Mouse (Mus musculus) liver, embryonic 11.5 days (tissue): ENCODE data around the gene H2al2a. TPM values are rescaled to one million over a fixed set of nuclear protein-coding genes. Genes with fewer than 3 reads are reported as not detected.
"Not testable (repeated sequence)": the region's sequence is repeated elsewhere in the genome, so short reads cannot be mapped to it uniquely, and the experiment has no call there.

Source experiments
- ATAC-seq: fragments of 200-750 bp; cut with Nextera tagmentation; replicated peaks from 2 replicates; pipeline ENCODE4 v1.8.0; 2017; ENCODE audit warnings: moderate number of reproducible peaks, mild to moderate bottlenecking, moderate TSS enrichment, moderate library complexity; ENCODE audit not compliant: low FRiP score
- DNase-seq: peaks from one replicate; pipeline ENCODE4 v3.0.0-alpha.2; 2017; ENCODE audit warnings: low spot score
- H3K27ac ChIP-seq: fragments of 300-500 bp; sonication (generic); 2 replicates; pipeline ENCODE4 v1.5.1; 2014; ENCODE audit warnings: mild to moderate bottlenecking, low read depth, low read length, control low read depth
- H3K27me3 ChIP-seq: fragments of 300-500 bp; sonication (generic); replicated peaks from 2 replicates; pipeline ENCODE4 v1.6.1; 2014; ENCODE audit warnings: low read length, mixed read lengths; ENCODE audit not compliant: control insufficient read depth, insufficient read depth
- H3K36me3 ChIP-seq: fragments of 300-500 bp; sonication (generic); 2 replicates; pipeline ENCODE4 v1.6.1; 2014; ENCODE audit warnings: mild to moderate bottlenecking, low read length, moderate library complexity, mixed read lengths; ENCODE audit not compliant: control insufficient read depth, insufficient read depth
- H3K4me1 ChIP-seq: fragments of 300-500 bp; sonication (generic); replicated peaks from 2 replicates; pipeline ENCODE4 v1.6.1; 2014; ENCODE audit warnings: low read length, mixed read lengths; ENCODE audit not compliant: control insufficient read depth, insufficient read depth
- H3K4me2 ChIP-seq: fragments of 300-500 bp; sonication (generic); 2 replicates; pipeline ENCODE4 v1.6.1; 2014; ENCODE audit warnings: mild to moderate bottlenecking, control low read depth, moderate library complexity
- H3K4me3 ChIP-seq: fragments of 300-500 bp; sonication (generic); 2 replicates; pipeline ENCODE4 v1.5.1; 2014; ENCODE audit warnings: low read depth, low read length, control low read depth
- H3K9ac ChIP-seq: fragments of 300-500 bp; sonication (generic); 2 replicates; pipeline ENCODE4 v1.6.1; 2014; ENCODE audit warnings: low read depth, low read length, control low read depth
- H3K9me3 ChIP-seq: fragments of 300-500 bp; sonication (generic); 2 replicates; pipeline ENCODE4 v1.6.1; 2016; ENCODE audit warnings: low read length, inconsistent platforms, mixed read lengths; ENCODE audit not compliant: control insufficient read depth
- WGBS: fragments of 180-500 bp; shearing (Covaris S2); extraction: QIAGEN DNeasy Blood & Tissue Kit; methylation state at CpG from one replicate; pipeline ENCODE4 v1.1.7; 2014; 5-methylcytosine and 5-hydroxymethylcytosine counted together
- polyA plus RNA-seq: library from polyadenylated mRNA; unstranded; fragments of >200 nt; fragmentation: Nextera tagmentation; extraction: Ambion mirVana; gene quantifications from 2 replicates; pipeline ENCODE4 v1.2.1, GENCODE M21; 2014

H2al2a gene
- polyA plus RNA-seq, 1 experiment from 2014 or later: not detected

DNA sequence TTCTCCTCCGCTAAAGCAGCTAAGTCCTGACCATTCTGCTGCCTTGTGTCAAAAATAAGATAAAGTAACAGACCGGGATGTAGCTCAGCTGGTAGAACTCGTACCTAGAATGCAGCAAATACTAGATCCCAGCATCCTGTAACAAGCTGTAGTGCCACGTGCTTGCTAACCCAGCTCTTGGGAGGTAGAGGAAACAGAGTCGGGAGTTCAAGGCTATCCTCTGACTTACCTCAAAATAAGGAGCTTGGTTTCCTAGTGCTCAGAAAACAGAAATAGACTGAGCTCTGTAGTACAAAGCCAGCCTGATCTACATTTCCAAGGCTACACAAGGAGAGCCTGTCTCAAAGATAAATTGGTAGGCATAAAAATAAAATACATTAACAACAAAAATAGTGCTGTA, 23.5 kb downstream of the H2al2a start:
- ATAC-seq (no peak), DNase-seq (no peak)
- H3K4me2 ChIP-seq: no peak overlapping the region
- H3K9me3 ChIP-seq: no peaks in the 10 kb centered on the region
- no peaks in the 10 kb centered on the region for H3K4me1 ChIP-seq
- H3K27me3 ChIP-seq: no peaks in the 10 kb centered on the region
- WGBS: 72% methylated on average over 5 of the region's 5 CpGs
- no peak overlapping the region for H3K27ac ChIP-seq
- H3K9ac ChIP-seq: no peak overlapping the region
- no peaks in the 10 kb centered on the region for H3K36me3 ChIP-seq
- no peak overlapping the region for H3K4me3 ChIP-seq

DNA sequence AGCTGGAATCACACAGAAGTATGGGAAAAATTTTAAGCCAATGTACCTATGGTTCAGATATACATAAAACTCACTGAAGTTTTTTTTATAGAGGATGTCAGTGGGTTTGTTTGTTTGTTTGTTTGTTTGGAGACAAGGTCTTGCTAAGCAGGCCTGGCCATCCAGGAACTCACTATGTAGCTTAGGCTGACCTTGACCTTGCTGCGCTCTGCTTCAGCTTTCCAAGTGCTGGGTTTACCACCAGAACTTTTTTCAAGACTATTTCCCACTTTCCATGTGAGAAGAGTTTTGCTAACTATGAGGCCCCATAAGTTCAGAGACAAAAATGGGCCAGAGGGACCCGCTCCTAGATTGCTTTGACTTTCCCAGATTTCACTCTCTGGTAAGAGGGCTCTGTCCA, 23.9 kb downstream of the H2al2a start:
- 88% methylated on average over 2 of the region's 2 CpGs for WGBS
- DNase-seq: no peak
- no peak overlapping the region for H3K4me2 ChIP-seq
- no peaks in the 10 kb centered on the region for H3K9me3 ChIP-seq
- no peak overlapping the region for H3K4me3 ChIP-seq
- no peaks in the 10 kb centered on the region for H3K36me3 ChIP-seq
- H3K9ac ChIP-seq: no peak overlapping the region
- no peaks in the 10 kb centered on the region for H3K4me1 ChIP-seq
- no peak for ATAC-seq
- no peak overlapping the region for H3K27ac ChIP-seq
- no peaks in the 10 kb centered on the region for H3K27me3 ChIP-seq

DNA sequence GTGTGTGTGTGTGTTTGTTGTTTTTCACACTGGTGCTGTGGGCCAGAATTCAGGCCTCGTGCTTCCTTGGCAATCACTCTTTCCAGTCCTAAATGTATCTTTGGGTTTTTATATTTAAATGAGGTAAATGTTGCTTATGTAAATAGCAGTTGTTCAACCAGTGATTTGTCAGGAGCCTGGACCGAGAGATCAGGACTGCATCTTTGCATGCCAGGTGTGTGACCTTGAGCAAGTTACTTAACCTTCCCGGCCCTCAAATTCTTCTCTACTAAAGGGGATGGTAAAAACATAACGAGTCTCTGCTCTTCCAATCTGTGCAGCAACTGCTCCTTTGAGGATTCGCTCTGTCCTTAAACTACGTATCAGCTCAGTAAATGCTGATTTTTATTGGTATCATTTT, 25.4 kb downstream of the H2al2a start:
- Histone ChIP-seq H3K9ac (no peak overlapping the region), H3K27ac (no peak overlapping the region), H3K9me3 (no peaks in the 10 kb centered on the region), H3K4me2 (no peak overlapping the region), H3K36me3 (no peaks in the 10 kb centered on the region), H3K4me1 (no peaks in the 10 kb centered on the region), H3K27me3 (no peaks in the 10 kb centered on the region), H3K4me3 (no peak overlapping the region)
- DNase-seq: no peak
- 79% methylated on average over 6 of the region's 6 CpGs for WGBS
- no peak for ATAC-seq

DNA sequence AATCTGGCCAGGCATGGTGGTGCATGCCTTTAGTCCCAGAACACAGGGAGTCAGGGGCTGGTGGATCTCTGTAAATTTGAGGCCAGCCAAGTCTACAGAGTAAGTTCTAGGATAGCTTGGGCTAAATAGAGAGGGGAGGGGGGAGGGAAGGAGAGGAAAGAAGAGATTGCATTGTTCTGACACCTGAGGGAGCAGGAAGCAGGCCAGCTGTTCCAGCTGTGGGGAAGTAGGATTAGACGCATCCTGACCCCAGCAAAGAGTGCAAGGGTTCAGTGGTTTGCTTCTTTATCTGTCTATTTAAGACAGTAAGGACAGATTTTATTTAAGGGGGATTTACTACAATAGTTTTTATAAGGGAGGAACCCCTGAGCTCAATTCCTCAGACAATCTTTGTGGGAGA, 26.1 kb downstream of the H2al2a start:
- no peak overlapping the region for H3K27ac ChIP-seq
- H3K4me1 ChIP-seq: no peaks in the 10 kb centered on the region
- H3K27me3 ChIP-seq: no peaks in the 10 kb centered on the region
- ATAC-seq: no peak
- H3K36me3 ChIP-seq: no peaks in the 10 kb centered on the region
- no peak overlapping the region for H3K9ac ChIP-seq
- H3K4me2 ChIP-seq: no peak overlapping the region
- no peaks in the 10 kb centered on the region for H3K9me3 ChIP-seq
- no peak for DNase-seq
- no peak overlapping the region for H3K4me3 ChIP-seq
- 48% methylated on average over 1 of the region's 1 CpGs for whole genome bisulfite sequencing

DNA sequence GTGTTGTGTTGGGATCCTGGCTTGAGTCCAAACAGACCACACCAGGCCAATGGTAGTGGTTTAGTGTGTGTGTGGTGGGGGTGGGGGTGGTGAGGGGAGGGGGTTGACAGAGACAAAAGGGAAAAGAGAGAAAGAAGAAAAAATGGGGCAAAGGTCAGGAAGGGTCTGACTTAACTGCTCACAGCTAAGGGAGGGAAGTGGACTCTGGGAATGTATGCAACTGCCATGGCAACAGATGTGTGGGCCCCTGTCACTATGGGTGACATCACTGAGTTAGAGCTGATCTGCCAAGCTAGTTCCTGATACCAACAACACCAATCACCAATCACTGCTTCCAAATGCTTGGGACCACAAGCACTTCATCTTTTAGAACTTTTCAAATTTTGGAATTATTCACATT, 26.6 kb downstream of the H2al2a start:
- no peak; the same call in 1 of the 2 replicates for ATAC-seq

DNA sequence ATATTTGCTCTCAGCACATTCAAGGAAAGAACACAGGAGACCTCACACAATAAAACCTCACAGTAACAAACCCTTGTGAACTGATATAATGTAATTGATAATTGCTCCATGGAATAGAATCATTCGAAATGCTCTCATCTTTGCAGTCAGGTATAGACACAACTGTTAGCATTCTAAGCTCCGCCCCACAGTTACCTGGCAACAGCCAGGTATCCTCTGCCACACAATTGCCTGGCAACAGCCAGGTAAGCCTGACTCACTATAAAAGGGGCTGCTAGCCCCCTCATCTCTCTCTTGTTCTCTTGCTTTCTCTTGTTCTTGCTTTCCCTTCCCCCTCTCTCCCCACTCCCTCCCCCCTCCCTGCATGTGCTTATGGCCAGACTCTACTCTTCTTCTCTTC, 28.2 kb downstream of the H2al2a start:
- Histone ChIP-seq H3K36me3 (no peaks in the 10 kb centered on the region), H3K9me3 (no peaks in the 10 kb centered on the region), H3K4me3 (no peak overlapping the region), H3K4me1 (no peaks in the 10 kb centered on the region), H3K27ac (no peak overlapping the region), H3K4me2 (no peak overlapping the region), H3K27me3 (no peaks in the 10 kb centered on the region), H3K9ac (no peak overlapping the region)
- 77% methylated on average over 2 of the region's 2 CpGs for WGBS
- ATAC-seq (no peak), DNase-seq (no peak)

More for the DNA sequence above, 26.6 kb downstream of the H2al2a start:
- Histone ChIP-seq H3K4me2 (no peak overlapping the region), H3K27ac (no peak overlapping the region), H3K27me3 (no peaks in the 10 kb centered on the region), H3K36me3 (no peaks in the 10 kb centered on the region), H3K9me3 (no peaks in the 10 kb centered on the region), H3K9ac (no peak overlapping the region), H3K4me3 (no peak overlapping the region), H3K4me1 (no peaks in the 10 kb centered on the region)
- no peak for DNase-seq

DNA sequence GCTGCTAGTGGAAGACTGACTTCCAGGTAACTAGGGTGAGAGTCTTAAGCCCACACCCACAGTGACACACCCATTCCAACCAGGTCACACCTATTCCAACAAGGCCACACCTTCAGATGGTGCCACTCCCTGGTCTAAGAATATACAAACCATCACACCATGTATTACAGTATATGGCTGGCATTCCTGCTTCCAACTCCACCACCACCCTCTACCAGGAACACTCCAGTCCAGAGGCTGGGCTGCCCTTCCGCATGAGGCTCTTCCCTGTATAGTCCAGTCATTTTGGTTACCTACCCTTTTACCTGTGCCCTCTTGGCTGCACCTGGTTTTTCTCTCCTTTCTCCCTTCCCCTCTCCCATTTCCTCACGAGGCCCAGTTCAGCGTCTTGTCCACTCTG, 28.7 kb downstream of the H2al2a start:
- not testable (repeated sequence) for H3K9me3 ChIP-seq, H3K27ac ChIP-seq, DNase-seq, H3K36me3 ChIP-seq, H3K4me1 ChIP-seq, H3K9ac ChIP-seq, H3K4me2 ChIP-seq, H3K27me3 ChIP-seq, H3K4me3 ChIP-seq, ATAC-seq
- WGBS: 78% methylated on average over 3 of the region's 3 CpGs

DNA sequence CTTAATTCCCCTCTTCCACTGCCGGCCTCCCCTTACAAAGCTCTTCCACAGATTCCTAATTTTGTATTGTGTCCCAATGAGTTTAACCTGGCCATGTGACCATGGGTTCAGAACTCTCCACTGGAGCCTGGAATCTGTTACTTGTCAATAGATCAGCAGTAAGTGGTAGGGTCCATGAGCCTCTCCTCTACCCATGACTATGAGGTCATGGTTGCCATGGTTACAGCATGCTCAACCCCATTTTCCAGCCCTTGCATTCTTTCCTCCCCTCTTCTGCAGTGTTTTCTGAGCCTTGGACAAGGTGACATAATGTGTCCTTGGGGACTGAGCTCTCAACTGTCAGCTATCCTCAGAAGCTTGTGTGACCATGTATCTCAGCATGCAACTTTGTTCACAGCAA, 37.3 kb downstream of the H2al2a start:
- Histone ChIP-seq H3K36me3 (no peaks in the 10 kb centered on the region), H3K9ac (no peak overlapping the region), H3K27ac (no peak overlapping the region), H3K4me2 (no peak overlapping the region), H3K27me3 (no peaks in the 10 kb centered on the region), H3K4me3 (no peak overlapping the region), H3K4me1 (no peaks in the 10 kb centered on the region), H3K9me3 (peaks cover 3% of the 10 kb centered on the region; the same call in 1 of the 2 replicates)
- 90% methylated on average over 1 of the region's 1 CpGs for WGBS
- ATAC-seq (no peak), DNase-seq (no peak)

DNA sequence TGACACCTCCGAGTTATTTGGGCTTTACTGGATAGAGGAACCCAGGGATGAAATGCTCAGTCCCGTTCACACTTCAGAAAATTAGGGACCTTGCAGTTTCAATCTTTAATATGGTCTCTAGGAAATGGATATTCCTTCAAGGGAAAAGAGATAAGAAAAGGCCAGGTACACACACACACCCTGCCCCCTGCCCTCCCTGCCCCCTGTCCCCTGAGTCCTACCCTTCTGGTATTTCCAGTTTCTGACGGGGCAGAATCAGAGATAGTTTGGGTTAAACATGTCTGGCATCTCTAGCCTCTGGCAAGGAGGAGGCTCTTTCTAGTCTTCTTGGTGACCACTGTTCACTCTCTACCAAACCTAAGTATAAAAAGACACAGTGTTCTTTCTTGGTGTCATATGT, 49.9 kb downstream of the H2al2a start:
- no peak overlapping the region for H3K4me3 ChIP-seq
- H3K4me1 ChIP-seq: no peaks in the 10 kb centered on the region
- DNase-seq (no peak), ATAC-seq (no peak)
- H3K9ac ChIP-seq: no peak overlapping the region
- WGBS: 62% methylated on average over 3 of the region's 3 CpGs
- H3K9me3 ChIP-seq: no peaks in the 10 kb centered on the region
- H3K4me2 ChIP-seq: no peak overlapping the region
- H3K27ac ChIP-seq: no peak overlapping the region
- H3K36me3 ChIP-seq: no peaks in the 10 kb centered on the region
- no peaks in the 10 kb centered on the region for H3K27me3 ChIP-seq
